Mouse (Mus musculus): Measurements from ENCODE around the gene Glrx3. TPM values are rescaled to one million over a fixed set of nuclear protein-coding genes. Genes with fewer than 3 reads are reported as not detected.
"Not testable (repeated sequence)": the region's sequence is repeated elsewhere in the genome, so short reads cannot be mapped to it uniquely, and the experiment has no call there.

The Glrx3 gene
- polyA plus RNA-seq, 1 experiment from 2014 or later, result 302 TPM

DNA sequence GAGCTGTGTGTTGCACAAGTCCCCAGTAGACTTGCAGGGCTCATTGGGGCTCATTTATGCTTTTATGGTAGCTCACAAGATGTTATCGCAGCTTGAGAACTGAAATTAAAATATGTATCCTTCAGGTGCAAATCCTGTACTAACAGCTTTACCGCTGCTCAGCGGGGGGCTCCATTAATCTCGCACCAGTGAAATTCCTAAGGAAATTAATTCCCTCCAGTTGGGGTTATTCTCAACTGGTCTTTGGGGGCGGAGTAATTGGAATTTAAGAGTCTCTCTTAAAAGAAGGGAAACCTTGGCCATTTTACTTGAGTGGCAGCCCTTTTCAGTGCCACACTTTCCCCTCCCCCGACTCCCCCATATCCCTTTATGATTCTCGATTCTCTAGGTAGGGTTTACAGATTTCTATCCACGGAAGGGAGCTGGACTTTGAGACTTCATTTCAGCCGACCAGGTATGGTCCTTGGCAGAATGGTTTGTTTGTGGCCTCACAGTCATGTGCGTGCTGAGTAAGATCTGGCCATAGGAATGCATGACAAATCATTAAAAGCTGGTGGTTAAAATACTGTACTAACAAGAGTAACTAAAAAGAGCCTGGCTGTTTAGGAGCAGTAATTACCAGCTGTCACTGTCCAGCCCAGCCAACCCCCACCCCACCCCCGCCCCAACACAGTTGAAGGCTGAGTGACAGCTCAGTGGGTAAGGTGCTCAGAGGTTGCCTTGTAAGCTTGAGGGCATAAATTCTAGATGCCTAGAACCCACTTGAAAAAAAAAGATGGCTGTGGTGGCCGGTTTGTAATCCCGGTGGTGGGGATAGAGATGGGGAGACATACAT, 5.4 kb upstream of the Glrx3 start:
- H3K4me3 ChIP-seq, result no peak overlapping the region
- H3K27me3 ChIP-seq (ENCODE audit: poor library complexity, severe bottlenecking), result peaks cover 26% of the 10 kb centered on the region
- H3K4me1 ChIP-seq, result peaks cover 23% of the 10 kb centered on the region
- 39% methylated on average over 13 of the region's 13 CpGs for WGBS
- H3K36me3 ChIP-seq (replicated peaks), result no peaks in the 10 kb centered on the region
- peak; percentile 24 for DNase-seq (ENCODE audit: extremely low spot score, low spot score)
- H3K9me3 ChIP-seq, result no peaks in the 10 kb centered on the region
- H3K27ac ChIP-seq, result peak overlapping the region; percentile 37

DNA sequence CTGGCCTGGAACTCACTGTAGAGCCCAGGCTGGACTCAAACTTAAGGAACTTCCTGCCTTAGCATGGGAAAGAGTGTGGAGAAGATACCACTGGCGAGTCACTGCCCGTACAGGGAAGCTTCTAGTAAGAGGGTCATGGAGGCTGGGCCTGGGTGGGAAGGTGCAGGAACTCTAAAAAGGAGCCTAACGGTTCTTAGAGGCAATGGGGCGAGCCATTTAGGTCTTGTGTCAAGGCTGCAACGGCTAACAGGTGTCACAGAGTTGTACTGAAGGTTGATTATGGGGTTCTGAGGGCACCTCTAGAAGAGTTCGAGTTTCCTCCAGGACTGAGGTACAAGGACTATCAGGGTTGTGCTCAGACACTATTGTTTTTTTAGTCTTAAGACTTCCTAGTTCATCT, 513 bp upstream of the Glrx3 start:
- Histone ChIP-seq H3K27ac (peak overlapping the region; percentile 97), H3K4me1 (peaks cover 33% of the 10 kb centered on the region), H3K36me3 (replicated peaks) (peaks cover 11% of the 10 kb centered on the region), H3K9me3 (no peaks in the 10 kb centered on the region), H3K4me3 (peak overlapping the region; percentile 98), H3K27me3 (ENCODE audit: poor library complexity, severe bottlenecking) (0 out of 2 replicates have a peak, but pooled peaks cover 5% of the 10 kb centered on the region)
- WGBS, result 81% methylated on average over 6 of the region's 6 CpGs
- DNase-seq (ENCODE audit: extremely low spot score, low spot score), result no peak

DNA sequence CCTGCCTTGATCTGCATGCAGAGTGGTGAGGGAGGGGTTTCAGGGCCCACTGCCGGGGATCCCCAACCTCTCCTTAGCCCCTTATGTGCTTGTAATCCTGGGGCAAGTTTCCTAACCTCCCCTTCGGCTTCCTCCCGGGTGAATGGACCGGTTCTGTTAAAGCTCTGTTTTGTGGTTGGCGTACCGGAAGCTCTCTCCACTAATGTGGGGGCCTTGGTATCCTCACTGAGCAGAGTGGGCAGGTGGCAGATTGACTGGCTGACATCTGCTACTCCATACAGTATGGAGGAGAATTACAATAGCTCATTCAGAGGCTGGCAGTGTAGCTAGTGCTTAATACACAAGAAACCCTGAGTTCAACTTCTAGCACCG, 751 bp downstream of the Glrx3 start:
- 6% methylated on average over 7 of the region's 7 CpGs for WGBS
- H3K27ac ChIP-seq, result peak overlapping the region; percentile 97
- peak overlapping the region; percentile 98 for H3K4me3 ChIP-seq
- H3K9me3 ChIP-seq, result no peaks in the 10 kb centered on the region
- H3K36me3 ChIP-seq (replicated peaks), result peaks cover 22% of the 10 kb centered on the region
- no peak for DNase-seq (ENCODE audit: extremely low spot score, low spot score)
- H3K4me1 ChIP-seq, result peaks cover 22% of the 10 kb centered on the region
- H3K27me3 ChIP-seq (ENCODE audit: poor library complexity, severe bottlenecking), result 0 out of 2 replicates have a peak, but pooled peaks cover 2% of the 10 kb centered on the region

DNA sequence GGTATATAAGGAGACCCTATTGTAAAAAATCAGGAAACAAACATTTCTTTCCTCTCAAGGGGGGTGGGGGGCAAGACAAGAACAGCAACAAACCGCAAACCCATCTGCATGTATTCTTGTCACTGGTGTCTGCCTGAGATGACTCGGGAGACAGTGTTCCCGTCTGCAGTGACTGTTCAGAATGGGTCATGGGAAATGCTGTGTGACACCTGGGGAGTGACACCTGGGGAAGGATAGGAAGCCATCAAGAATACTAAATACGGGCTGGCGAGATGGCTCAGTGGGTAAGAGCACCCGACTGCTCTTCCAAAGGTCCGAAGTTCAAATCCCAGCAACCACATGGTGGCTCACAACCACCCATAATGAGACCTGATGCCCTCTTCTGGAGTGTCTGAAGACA, 1.5 kb downstream of the Glrx3 start:
- DNase-seq (ENCODE audit: extremely low spot score, low spot score); H3K9me3 ChIP-seq; H3K27ac ChIP-seq; H3K27me3 ChIP-seq (ENCODE audit: poor library complexity, severe bottlenecking): not testable (repeated sequence)
- Histone ChIP-seq H3K4me3 (peak overlapping the region; percentile 98), H3K36me3 (replicated peaks) (peaks cover 28% of the 10 kb centered on the region), H3K4me1 (peaks cover 22% of the 10 kb centered on the region)
- 90% methylated on average over 7 of the region's 7 CpGs for WGBS

DNA sequence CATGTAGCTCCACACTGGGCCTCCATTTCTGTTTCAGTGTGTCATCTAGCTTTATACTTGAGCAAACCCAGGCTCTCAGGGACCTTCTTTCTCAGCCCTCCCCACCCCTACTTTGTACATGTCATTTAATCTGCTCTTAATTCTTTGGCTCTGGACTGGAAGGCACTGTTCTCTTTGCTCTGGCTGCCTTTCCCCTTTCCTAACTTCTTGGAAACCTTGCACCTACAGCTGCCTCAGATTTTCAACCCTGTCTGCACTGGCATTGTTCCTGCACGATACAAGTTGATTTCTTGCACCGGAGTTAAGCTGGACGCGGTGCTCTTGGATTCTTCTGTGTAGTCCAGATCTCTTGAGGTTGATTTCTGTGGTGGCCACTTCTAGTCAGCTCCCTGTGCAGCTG, 5.5 kb downstream of the Glrx3 start:
- Histone ChIP-seq H3K27ac (no peak overlapping the region), H3K4me3 (no peak overlapping the region), H3K27me3 (ENCODE audit: poor library complexity, severe bottlenecking) (no peaks in the 10 kb centered on the region), H3K36me3 (replicated peaks) (peaks cover 68% of the 10 kb centered on the region), H3K4me1 (peaks cover 14% of the 10 kb centered on the region), H3K9me3 (no peaks in the 10 kb centered on the region)
- 98% methylated on average over 4 of the region's 4 CpGs for WGBS
- no peak for DNase-seq (ENCODE audit: extremely low spot score, low spot score)

DNA sequence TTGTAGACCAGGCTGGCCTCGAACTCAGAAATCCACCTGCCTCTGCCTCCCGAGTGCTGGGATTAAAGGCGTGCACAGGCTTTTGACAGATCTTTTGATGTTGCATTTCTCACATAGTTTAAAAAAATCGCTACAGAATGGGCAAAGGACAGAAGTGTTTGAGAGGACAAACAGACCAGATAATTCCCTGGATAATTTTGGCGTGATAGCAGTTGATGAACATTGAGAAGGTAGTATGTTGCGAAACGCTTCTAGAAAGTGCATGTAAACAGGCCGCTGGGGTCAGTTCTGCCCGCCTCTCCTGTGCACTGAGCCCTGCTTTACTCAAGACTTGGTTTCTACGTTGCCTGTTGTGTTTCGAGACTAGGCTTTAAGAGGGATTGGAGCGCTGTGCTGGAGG, 7.9 kb downstream of the Glrx3 start:
- Histone ChIP-seq H3K4me1 (no peaks in the 10 kb centered on the region), H3K27ac (no peak overlapping the region), H3K4me3 (no peak overlapping the region), H3K9me3 (no peaks in the 10 kb centered on the region), H3K27me3 (ENCODE audit: poor library complexity, severe bottlenecking) (no peaks in the 10 kb centered on the region), H3K36me3 (replicated peaks) (peaks cover 89% of the 10 kb centered on the region)
- no peak for DNase-seq (ENCODE audit: extremely low spot score, low spot score)
- WGBS, result 95% methylated on average over 12 of the region's 12 CpGs

DNA sequence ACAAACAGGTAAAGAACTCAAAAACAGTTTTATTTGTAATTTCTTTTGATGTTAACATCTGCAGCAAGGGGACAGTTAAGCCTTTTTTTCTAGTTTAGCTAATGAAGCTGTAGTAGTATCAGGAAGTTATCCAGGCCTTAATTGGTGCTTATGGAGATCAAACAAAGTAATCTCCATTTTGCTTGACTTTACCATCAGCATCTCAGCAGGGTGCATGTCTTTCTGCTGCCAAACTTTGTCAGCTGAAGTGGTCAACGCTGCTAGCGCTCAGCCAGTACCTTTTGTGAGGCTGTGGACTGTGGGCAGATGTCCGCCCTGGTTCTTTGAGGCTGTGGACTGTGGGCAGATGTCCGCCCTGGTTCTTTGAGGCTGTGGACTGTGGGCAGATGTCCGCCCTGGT, 24.0 kb downstream of the Glrx3 start:
- Histone ChIP-seq H3K36me3 (replicated peaks) (peaks cover 94% of the 10 kb centered on the region), H3K27ac (no peak overlapping the region), H3K9me3 (no peaks in the 10 kb centered on the region), H3K4me1 (0 out of 2 replicates have a peak, but pooled peaks cover 4% of the 10 kb centered on the region), H3K27me3 (ENCODE audit: poor library complexity, severe bottlenecking) (no peaks in the 10 kb centered on the region), H3K4me3 (no peak overlapping the region)
- 58% methylated on average over 5 of the region's 5 CpGs for WGBS
- DNase-seq (ENCODE audit: extremely low spot score, low spot score), result no peak

DNA sequence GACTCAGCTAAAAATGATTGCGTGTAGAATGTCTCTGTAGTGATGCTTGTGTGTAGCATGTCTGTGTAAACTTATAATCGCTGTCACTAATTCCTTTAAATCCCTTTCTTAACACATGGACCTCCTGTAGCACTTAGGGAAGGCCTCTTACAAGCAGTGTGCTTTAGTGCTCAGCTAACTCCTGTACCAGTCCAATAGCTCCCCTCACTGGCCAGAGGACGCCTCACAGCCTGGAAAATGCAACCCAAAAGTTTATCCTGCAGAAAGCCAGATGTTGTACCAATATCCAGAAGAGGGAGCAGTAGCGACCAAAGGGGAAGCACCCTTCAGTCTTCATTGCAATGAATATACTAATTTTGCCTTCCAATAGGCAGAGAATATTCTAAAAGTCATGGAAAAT, 30.8 kb downstream of the Glrx3 start:
- no peak overlapping the region for H3K4me3 ChIP-seq
- peaks cover 73% of the 10 kb centered on the region for H3K36me3 ChIP-seq (replicated peaks)
- DNase-seq (ENCODE audit: extremely low spot score, low spot score), result no peak
- no peaks in the 10 kb centered on the region for H3K27me3 ChIP-seq (ENCODE audit: poor library complexity, severe bottlenecking)
- H3K4me1 ChIP-seq, result no peaks in the 10 kb centered on the region
- H3K27ac ChIP-seq, result no peak overlapping the region
- WGBS, result 78% methylated on average over 4 of the region's 4 CpGs
- no peaks in the 10 kb centered on the region for H3K9me3 ChIP-seq

DNA sequence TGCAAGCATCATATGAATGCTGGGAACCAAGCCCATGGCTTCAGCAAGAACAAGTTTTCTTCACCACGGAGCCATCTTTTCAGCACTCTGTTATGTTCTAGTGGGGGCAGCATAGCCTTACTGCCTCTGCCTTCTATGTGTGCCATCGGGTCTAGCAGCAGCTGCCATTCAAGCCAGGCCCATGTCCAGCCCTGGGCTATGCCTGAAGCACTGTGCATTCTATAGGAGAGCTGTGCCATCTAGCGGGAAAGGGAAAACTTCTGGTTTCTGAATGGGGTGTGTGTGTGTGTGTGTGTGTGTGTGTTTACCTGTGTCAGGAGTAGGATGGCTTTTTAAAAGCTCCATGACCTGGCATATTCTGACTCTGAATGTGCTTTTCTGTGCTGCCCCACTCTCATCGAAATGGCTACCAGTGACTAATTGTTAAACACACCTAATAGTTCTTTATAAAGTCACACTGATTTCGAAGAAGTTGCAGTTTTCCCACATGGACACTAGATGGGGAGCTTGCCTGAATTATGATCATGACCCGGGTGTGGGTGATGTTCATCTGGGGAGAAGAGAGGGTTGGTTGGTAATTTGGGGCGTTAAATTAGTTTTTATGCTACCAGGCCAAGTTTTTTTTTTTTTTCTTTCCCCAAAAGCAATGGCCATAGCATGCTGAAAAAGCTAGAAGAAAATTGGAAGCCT, 34.2 kb downstream of the Glrx3 start:
- no peak overlapping the region for H3K27ac ChIP-seq
- H3K4me3 ChIP-seq, result no peak overlapping the region
- DNase-seq (ENCODE audit: extremely low spot score, low spot score), result no peak
- no peaks in the 10 kb centered on the region for H3K27me3 ChIP-seq (ENCODE audit: poor library complexity, severe bottlenecking)
- H3K4me1 ChIP-seq, result no peaks in the 10 kb centered on the region
- no peaks in the 10 kb centered on the region for H3K9me3 ChIP-seq
- WGBS, result 60% methylated on average over 7 of the region's 7 CpGs
- H3K36me3 ChIP-seq (replicated peaks), result peaks cover 39% of the 10 kb centered on the region

DNA sequence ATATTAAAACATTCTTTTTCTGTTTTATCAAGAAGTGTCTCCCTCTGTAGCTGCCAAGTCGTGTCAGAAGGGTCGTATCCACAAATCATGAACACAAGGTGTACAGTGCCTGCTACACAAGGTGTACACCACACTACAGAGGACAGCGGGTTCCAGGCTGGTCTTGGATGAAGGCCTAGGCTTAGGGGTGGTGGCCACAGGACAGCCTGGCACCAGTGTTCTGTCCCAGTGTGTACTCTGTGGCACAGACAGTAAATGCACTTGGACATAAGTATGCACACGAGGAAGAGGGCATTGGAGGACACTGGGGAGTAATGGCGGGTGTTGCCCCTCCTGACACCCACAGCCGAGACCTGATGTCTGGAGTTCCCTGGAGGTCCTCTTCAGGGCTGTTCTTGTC, 34.7 kb downstream of the Glrx3 start:
- H3K4me1 ChIP-seq, result no peaks in the 10 kb centered on the region
- H3K9me3 ChIP-seq, result no peaks in the 10 kb centered on the region
- H3K27ac ChIP-seq, result no peak overlapping the region
- WGBS, result 89% methylated on average over 6 of the region's 6 CpGs
- 0 out of 2 replicates have a peak, but pooled peaks cover 5% of the 10 kb centered on the region for H3K27me3 ChIP-seq (ENCODE audit: poor library complexity, severe bottlenecking)
- H3K4me3 ChIP-seq, result no peak overlapping the region
- no peak for DNase-seq (ENCODE audit: extremely low spot score, low spot score)
- peaks cover 33% of the 10 kb centered on the region for H3K36me3 ChIP-seq (replicated peaks)

DNA sequence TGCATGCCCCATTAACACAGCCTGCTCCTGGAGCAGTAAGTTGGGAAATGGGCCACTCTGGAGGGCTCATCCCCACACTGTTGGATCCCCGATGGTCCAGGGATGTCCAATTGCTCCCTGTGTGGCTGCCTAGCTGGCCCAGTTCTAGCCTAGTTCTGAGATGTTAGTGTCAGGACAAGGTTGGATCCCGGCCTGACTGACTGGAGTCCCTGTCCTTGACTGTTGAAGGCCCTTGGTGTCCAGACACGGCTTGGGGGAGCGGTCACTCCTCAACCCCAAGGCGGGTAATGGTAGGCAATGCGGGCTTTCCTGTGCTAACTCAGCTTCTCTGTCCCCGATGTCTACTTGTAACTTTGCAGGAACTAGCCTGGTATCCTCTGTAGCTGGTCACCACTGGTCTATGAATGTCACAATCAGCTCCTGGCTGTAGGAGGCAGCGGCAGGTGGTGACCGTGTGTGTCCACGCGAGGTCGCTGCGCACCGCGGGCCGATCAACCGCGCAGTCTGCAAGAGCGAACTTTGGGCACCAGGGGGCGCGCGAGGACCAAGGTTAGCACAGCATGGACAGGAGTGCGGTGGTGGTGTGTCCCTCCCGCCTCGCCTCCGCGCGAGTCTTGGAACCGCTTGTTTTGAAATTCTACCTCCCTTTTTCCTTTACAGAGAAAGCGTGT, 40.7 kb downstream of the Glrx3 start:
- Histone ChIP-seq H3K4me1 (peaks cover 5% of the 10 kb centered on the region), H3K36me3 (replicated peaks) (no peaks in the 10 kb centered on the region), H3K9me3 (no peaks in the 10 kb centered on the region), H3K4me3 (peak overlapping the region; percentile 45), H3K27me3 (ENCODE audit: poor library complexity, severe bottlenecking) (peaks cover 17% of the 10 kb centered on the region; the same call in 1 of the 2 replicates), H3K27ac (peak overlapping the region; percentile 76)
- WGBS, result 13% methylated on average over 30 of the region's 30 CpGs
- peak; percentile 97 for DNase-seq (ENCODE audit: extremely low spot score, low spot score)

DNA sequence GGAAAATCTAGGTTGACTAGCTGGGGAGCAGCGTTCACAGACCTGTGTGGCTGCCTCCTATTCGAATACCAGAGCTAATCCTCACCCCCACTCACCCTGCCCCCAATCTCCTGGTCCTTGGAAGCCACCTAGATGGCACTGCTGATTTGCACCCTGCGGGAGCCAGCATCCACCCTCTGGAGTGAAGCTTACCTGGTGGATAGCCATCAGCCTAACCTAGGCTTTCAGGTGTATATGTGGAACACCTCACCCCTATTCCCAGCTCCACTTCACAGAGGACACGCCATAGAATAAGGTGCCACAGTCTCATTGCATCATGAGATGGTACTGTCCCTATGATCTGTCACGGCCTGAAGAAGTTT, 41.2 kb downstream of the Glrx3 start:
- Histone ChIP-seq H3K27me3 (ENCODE audit: poor library complexity, severe bottlenecking) (peaks cover 17% of the 10 kb centered on the region; the same call in 1 of the 2 replicates), H3K4me3 (peak overlapping the region; percentile 45), H3K4me1 (peaks cover 5% of the 10 kb centered on the region), H3K9me3 (no peaks in the 10 kb centered on the region), H3K27ac (peak overlapping the region; percentile 76), H3K36me3 (replicated peaks) (no peaks in the 10 kb centered on the region)
- 28% methylated on average over 5 of the region's 5 CpGs for WGBS
- DNase-seq (ENCODE audit: extremely low spot score, low spot score), result no peak

DNA sequence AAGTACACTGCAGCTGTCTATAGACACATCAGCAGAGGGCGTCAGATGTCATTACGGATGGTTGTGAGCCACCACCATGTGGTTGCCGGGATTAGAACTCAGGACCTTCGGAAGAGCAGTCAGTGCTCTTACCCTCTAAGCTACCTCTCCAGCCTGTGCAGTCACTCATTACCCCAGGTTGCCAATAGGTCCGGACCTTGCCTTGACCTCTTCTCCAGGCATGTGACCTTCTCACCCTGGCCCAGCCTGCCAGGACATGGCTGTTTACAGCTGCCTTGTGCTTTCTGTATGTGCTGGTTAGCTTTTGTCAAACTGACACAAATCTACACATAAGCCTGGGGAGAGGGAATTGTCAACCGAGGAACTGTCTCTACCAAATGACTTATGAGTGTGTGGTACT, 43.4 kb downstream of the Glrx3 start:
- peaks cover 5% of the 10 kb centered on the region for H3K4me1 ChIP-seq
- H3K27me3 ChIP-seq (ENCODE audit: poor library complexity, severe bottlenecking), result peaks cover 17% of the 10 kb centered on the region; the same call in 1 of the 2 replicates
- no peak overlapping the region for H3K4me3 ChIP-seq
- DNase-seq (ENCODE audit: extremely low spot score, low spot score), result no peak
- no peaks in the 10 kb centered on the region for H3K36me3 ChIP-seq (replicated peaks)
- H3K9me3 ChIP-seq, result no peaks in the 10 kb centered on the region
- WGBS, result 83% methylated on average over 6 of the region's 6 CpGs
- H3K27ac ChIP-seq, result no peak overlapping the region

All from forebrain, embryonic 10.5 days (tissue).